Mouse (Mus musculus): ENCODE results near the gene Dimt1. TPM values are rescaled to one million over a fixed set of nuclear protein-coding genes. Genes with fewer than 3 reads are reported as not detected.
"Not testable (repeated sequence)": the region's sequence is repeated elsewhere in the genome, so short reads cannot be mapped to it uniquely, and the experiment has no call there.

Dimt1 gene
- polyA plus RNA-seq, 1 experiment from 2014 or later, result 56.4 TPM

DNA sequence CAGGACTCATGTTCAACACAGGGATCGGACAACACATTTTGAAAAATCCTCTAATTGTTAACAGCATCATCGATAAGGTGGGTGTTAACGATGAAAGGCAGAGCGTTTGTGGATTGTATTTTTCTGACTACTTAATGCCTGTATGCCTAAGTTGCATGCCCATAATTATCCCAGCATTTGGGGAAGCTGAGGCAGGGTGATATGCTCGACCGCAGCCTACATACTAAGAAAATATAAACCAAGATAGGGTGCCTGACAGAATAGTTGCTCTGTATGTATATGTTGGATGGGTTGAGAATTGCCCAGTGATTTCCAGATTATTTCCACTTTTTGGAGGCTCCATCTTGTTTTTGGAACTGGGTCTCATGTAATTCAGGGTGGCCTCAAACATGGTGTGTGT, 656 bp downstream of the Dimt1 start:
- H3K9ac ChIP-seq (ENCODE audit: low read length), result peak overlapping the region; percentile 90
- H3K27ac ChIP-seq (replicated peaks; ENCODE audit: low read depth, low read length), result no peak overlapping the region
- no peaks in the 10 kb centered on the region for H3K27me3 ChIP-seq (ENCODE audit: control insufficient read depth, insufficient read depth, low read length)
- no peaks in the 10 kb centered on the region for H3K4me1 ChIP-seq (ENCODE audit: control insufficient read depth, insufficient read depth, low read length)
- H3K4me2 ChIP-seq (ENCODE audit: low read depth, severe bottlenecking), result peak overlapping the region; percentile 53
- H3K9me3 ChIP-seq (ENCODE audit: control insufficient read depth, low read length), result no peaks in the 10 kb centered on the region
- DNase-seq (ENCODE audit: low spot score) (no peak), ATAC-seq (ENCODE audit: insufficient number of reproducible peaks, low FRiP score, low TSS enrichment, low read depth) (peak; percentile 7; the same call in 1 of the 2 replicates)
- peak overlapping the region; percentile 89 for H3K4me3 ChIP-seq (ENCODE audit: low read depth, low read length)
- peaks cover 3% of the 10 kb centered on the region for H3K36me3 ChIP-seq (ENCODE audit: control insufficient read depth, insufficient read depth, low read length)
- 4% methylated on average over 6 of the region's 6 CpGs for WGBS

DNA sequence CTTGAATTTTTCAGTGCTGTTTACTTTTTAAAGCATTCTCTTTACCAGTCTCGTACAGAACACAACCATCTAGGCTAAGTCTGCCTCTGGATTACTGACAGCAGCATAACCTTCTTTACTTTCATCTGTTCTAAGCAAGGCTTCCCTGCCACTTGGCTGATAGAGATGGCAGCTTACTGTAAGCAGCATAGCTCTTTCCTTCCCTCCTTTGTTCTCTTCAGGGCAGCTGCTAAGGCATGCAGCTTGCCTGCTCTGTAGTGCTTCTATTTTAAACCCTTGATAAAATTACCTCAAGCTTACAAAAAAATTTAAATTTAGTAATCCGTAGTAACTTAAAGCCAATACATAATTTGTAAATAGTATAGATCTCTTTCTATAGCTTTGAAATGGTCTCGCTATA, 8.0 kb downstream of the Dimt1 start:
- Histone ChIP-seq H3K4me3 (ENCODE audit: low read depth, low read length) (no peak overlapping the region), H3K36me3 (ENCODE audit: control insufficient read depth, insufficient read depth, low read length) (peaks cover 9% of the 10 kb centered on the region), H3K9me3 (ENCODE audit: control insufficient read depth, low read length) (no peaks in the 10 kb centered on the region), H3K4me1 (ENCODE audit: control insufficient read depth, insufficient read depth, low read length) (no peaks in the 10 kb centered on the region), H3K27me3 (ENCODE audit: control insufficient read depth, insufficient read depth, low read length) (no peaks in the 10 kb centered on the region), H3K9ac (ENCODE audit: low read length) (no peak overlapping the region), H3K27ac (replicated peaks; ENCODE audit: low read depth, low read length) (no peak overlapping the region), H3K4me2 (ENCODE audit: low read depth, severe bottlenecking) (no peak overlapping the region)
- ATAC-seq (ENCODE audit: insufficient number of reproducible peaks, low FRiP score, low TSS enrichment, low read depth) (no peak), DNase-seq (ENCODE audit: low spot score) (no peak)
- WGBS, result 91% methylated on average over 3 of the region's 3 CpGs

DNA sequence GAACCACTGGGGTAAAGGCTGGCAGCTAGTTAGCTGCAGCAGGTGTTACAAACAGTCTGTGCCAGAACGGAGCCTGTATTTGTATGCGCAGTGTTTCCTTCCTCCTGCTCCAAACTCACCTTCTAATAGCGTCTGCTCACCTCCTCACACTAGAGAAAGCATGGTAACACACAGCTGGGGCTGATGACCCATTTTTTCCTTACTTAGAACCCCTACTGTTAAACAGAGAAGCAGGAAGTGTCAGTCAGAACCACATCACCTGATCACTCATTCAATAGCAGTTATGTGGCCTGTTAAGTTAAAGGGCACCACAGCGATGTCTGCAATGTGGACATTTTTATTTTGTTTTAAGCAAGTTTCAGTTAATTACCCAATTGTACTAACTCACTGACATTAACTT, 10.6 kb downstream of the Dimt1 start:
- Histone ChIP-seq H3K4me1 (ENCODE audit: control insufficient read depth, insufficient read depth, low read length) (no peaks in the 10 kb centered on the region), H3K9me3 (ENCODE audit: control insufficient read depth, low read length) (no peaks in the 10 kb centered on the region), H3K27ac (replicated peaks; ENCODE audit: low read depth, low read length) (no peak overlapping the region), H3K4me2 (ENCODE audit: low read depth, severe bottlenecking) (no peak overlapping the region), H3K4me3 (ENCODE audit: low read depth, low read length) (no peak overlapping the region), H3K9ac (ENCODE audit: low read length) (no peak overlapping the region), H3K36me3 (ENCODE audit: control insufficient read depth, insufficient read depth, low read length) (peaks cover 5% of the 10 kb centered on the region; the same call in 1 of the 2 replicates), H3K27me3 (ENCODE audit: control insufficient read depth, insufficient read depth, low read length) (no peaks in the 10 kb centered on the region)
- 92% methylated on average over 4 of the region's 4 CpGs for WGBS
- ATAC-seq (ENCODE audit: insufficient number of reproducible peaks, low FRiP score, low TSS enrichment, low read depth) (no peak), DNase-seq (ENCODE audit: low spot score) (no peak)

DNA sequence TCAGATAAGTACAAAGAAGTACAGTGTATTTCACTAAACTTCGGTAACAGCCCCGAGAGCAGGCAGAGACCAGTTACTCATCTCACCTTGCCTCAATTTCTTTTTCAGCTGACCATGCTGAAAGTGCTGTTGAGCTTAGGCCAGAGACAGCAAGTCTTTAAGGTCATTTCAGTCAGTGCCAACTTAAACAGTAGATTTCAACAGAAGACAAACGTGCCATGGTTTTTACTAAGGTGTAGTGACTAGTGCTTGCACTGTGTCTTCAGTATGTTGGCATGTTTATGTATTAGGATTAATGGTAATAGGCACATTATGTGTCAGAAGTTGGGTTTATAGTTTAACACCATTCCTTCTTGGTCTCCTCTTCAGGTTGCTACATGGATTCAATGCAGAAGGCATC, 11.4 kb downstream of the Dimt1 start:
- Histone ChIP-seq H3K27ac (replicated peaks; ENCODE audit: low read depth, low read length) (no peak overlapping the region), H3K4me2 (ENCODE audit: low read depth, severe bottlenecking) (no peak overlapping the region), H3K36me3 (ENCODE audit: control insufficient read depth, insufficient read depth, low read length) (peaks cover 5% of the 10 kb centered on the region; the same call in 1 of the 2 replicates), H3K9me3 (ENCODE audit: control insufficient read depth, low read length) (no peaks in the 10 kb centered on the region), H3K4me1 (ENCODE audit: control insufficient read depth, insufficient read depth, low read length) (no peaks in the 10 kb centered on the region), H3K27me3 (ENCODE audit: control insufficient read depth, insufficient read depth, low read length) (no peaks in the 10 kb centered on the region), H3K9ac (ENCODE audit: low read length) (no peak overlapping the region), H3K4me3 (ENCODE audit: low read depth, low read length) (no peak overlapping the region)
- no peak for DNase-seq (ENCODE audit: low spot score)
- 89% methylated on average over 3 of the region's 3 CpGs for WGBS
- no peak for ATAC-seq (ENCODE audit: insufficient number of reproducible peaks, low FRiP score, low TSS enrichment, low read depth)

DNA sequence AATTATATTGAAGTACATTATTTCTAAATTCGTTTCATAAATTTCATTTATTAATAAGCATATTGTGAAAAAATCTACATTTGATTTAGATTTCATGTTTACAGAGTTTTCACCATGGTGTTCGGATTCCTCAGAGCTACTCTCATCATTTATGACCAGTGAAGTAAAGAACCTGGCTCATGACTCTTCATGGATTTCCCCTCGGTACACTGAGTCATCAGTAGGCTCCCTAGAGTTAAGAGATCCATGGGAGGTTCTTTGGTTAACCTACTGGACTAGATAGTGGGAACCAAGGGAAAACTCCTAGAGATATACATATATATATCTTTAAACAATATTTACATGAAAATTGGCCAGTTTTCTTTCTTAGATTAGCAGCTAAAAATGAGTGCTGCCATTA, 13.6 kb downstream of the Dimt1 start:
- ATAC-seq (ENCODE audit: insufficient number of reproducible peaks, low FRiP score, low TSS enrichment, low read depth), result no peak

DNA sequence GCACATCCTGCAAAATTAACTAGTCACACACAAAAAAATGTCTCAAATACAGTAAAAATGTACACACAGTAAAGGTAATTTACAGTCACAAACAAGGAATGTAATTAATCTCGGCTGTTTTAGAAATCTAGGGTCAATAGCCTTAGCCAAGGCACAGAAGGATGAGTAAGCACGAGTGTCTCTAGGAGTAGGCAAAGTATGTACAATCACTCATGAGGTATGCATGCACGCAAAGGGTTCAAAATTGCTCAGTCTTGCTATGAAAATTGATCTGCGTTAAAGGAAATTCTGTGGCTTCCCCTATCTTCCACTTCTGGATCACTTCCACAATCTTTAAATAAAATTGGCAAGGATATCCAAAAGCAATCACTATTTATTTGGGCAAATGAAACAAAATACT, 14.6 kb downstream of the Dimt1 start:
- no peak for DNase-seq (ENCODE audit: low spot score)
- Histone ChIP-seq H3K36me3 (ENCODE audit: control insufficient read depth, insufficient read depth, low read length) (0 out of 2 replicates have a peak, but pooled peaks cover 2% of the 10 kb centered on the region), H3K27ac (replicated peaks; ENCODE audit: low read depth, low read length) (no peak overlapping the region), H3K4me3 (ENCODE audit: low read depth, low read length) (no peak overlapping the region), H3K27me3 (ENCODE audit: control insufficient read depth, insufficient read depth, low read length) (no peaks in the 10 kb centered on the region), H3K4me1 (ENCODE audit: control insufficient read depth, insufficient read depth, low read length) (no peaks in the 10 kb centered on the region), H3K9ac (ENCODE audit: low read length) (no peak overlapping the region), H3K4me2 (ENCODE audit: low read depth, severe bottlenecking) (no peak overlapping the region), H3K9me3 (ENCODE audit: control insufficient read depth, low read length) (no peaks in the 10 kb centered on the region)
- WGBS, result 92% methylated on average over 4 of the region's 4 CpGs
- no peak for ATAC-seq (ENCODE audit: insufficient number of reproducible peaks, low FRiP score, low TSS enrichment, low read depth)

More for the DNA sequence above, 13.6 kb downstream of the Dimt1 start:
- no peaks in the 10 kb centered on the region for H3K4me1 ChIP-seq (ENCODE audit: control insufficient read depth, insufficient read depth, low read length)
- H3K9ac ChIP-seq (ENCODE audit: low read length), result no peak overlapping the region
- no peak overlapping the region for H3K4me3 ChIP-seq (ENCODE audit: low read depth, low read length)
- no peaks in the 10 kb centered on the region for H3K9me3 ChIP-seq (ENCODE audit: control insufficient read depth, low read length)
- H3K36me3 ChIP-seq (ENCODE audit: control insufficient read depth, insufficient read depth, low read length), result 0 out of 2 replicates have a peak, but pooled peaks cover 5% of the 10 kb centered on the region
- H3K27ac ChIP-seq (replicated peaks; ENCODE audit: low read depth, low read length), result no peak overlapping the region
- WGBS, result 93% methylated on average over 3 of the region's 3 CpGs
- H3K4me2 ChIP-seq (ENCODE audit: low read depth, severe bottlenecking), result no peak overlapping the region
- no peak for DNase-seq (ENCODE audit: low spot score)
- no peaks in the 10 kb centered on the region for H3K27me3 ChIP-seq (ENCODE audit: control insufficient read depth, insufficient read depth, low read length)

DNA sequence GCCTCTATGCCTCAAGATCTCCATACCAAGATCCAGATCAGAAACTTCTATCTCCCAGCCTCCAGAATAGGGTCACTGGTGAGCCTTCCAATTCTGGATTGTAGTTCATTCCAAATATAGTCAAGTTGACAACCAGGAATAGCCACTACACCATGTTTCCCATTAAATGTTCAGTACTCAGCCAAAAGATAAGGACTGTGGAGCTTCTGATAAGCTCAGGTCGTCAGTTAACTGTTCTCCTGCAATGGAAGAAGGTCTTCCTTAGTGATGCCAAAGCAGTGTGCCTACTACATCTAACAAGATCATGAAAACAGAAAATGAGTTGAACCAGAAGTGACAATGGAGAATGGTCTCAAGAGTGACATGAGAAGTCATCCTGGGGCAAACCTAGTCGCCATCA, 50.0 kb downstream of the Dimt1 start:
- no peak for ATAC-seq (ENCODE audit: insufficient number of reproducible peaks, low FRiP score, low TSS enrichment, low read depth)
- no peak overlapping the region for H3K27ac ChIP-seq (replicated peaks; ENCODE audit: low read depth, low read length)
- H3K9me3 ChIP-seq (ENCODE audit: control insufficient read depth, low read length), result no peaks in the 10 kb centered on the region
- no peak overlapping the region for H3K4me2 ChIP-seq (ENCODE audit: low read depth, severe bottlenecking)
- H3K9ac ChIP-seq (ENCODE audit: low read length), result no peak overlapping the region
- no peaks in the 10 kb centered on the region; the same call in 1 of the 2 replicates for H3K36me3 ChIP-seq (ENCODE audit: control insufficient read depth, insufficient read depth, low read length)
- H3K27me3 ChIP-seq (ENCODE audit: control insufficient read depth, insufficient read depth, low read length), result no peaks in the 10 kb centered on the region
- DNase-seq (ENCODE audit: low spot score), result no peak
- H3K4me3 ChIP-seq (ENCODE audit: low read depth, low read length), result no peak overlapping the region
- no peaks in the 10 kb centered on the region for H3K4me1 ChIP-seq (ENCODE audit: control insufficient read depth, insufficient read depth, low read length)
- WGBS, result 84% methylated on average over 2 of the region's 2 CpGs

DNA sequence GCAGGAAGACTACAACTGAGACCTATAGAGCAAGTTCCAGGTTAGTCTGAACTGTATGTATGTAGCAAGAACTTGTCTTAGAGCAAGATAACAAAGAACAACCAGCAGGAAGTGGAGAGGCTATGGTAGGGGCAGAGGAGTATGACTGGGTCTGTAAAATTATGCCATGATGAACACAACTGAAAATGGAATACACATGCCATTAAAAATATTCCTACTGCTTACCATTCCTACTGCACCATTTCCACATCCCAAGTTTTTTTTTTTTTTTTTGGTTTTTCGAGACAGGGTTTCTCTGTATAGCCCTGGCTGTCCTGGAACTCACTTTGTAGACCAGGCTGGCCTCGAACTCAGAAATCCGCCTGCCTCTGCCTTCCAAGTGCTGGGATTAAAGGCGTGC, 50.6 kb downstream of the Dimt1 start:
- not testable (repeated sequence) for H3K4me2 ChIP-seq (ENCODE audit: low read depth, severe bottlenecking); ATAC-seq (ENCODE audit: insufficient number of reproducible peaks, low FRiP score, low TSS enrichment, low read depth); H3K9me3 ChIP-seq (ENCODE audit: control insufficient read depth, low read length); H3K27me3 ChIP-seq (ENCODE audit: control insufficient read depth, insufficient read depth, low read length); DNase-seq (ENCODE audit: low spot score); H3K4me1 ChIP-seq (ENCODE audit: control insufficient read depth, insufficient read depth, low read length); H3K4me3 ChIP-seq (ENCODE audit: low read depth, low read length); H3K9ac ChIP-seq (ENCODE audit: low read length); H3K27ac ChIP-seq (replicated peaks; ENCODE audit: low read depth, low read length); H3K36me3 ChIP-seq (ENCODE audit: control insufficient read depth, insufficient read depth, low read length)
- WGBS, result 87% methylated on average over 3 of the region's 4 CpGs

DNA sequence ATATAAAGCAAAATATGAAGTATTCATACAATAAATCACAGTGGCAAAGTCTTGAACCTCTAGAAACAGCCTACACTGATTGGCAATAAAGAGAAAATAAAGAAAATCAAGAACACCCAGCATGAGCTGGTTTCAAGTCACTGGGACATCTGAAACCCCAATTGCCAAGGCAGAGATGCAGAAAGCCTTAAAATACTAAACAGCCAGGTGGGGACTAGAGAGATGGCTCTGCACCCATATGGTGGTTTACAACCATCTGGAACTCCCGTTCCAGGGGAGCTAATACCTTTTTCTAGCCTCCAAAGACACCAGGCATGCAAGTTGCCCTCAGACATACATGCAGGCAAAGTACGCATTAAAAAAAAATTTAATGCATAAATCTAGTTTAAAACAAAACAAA, 51.1 kb downstream of the Dimt1 start:
- Histone ChIP-seq H3K27me3 (ENCODE audit: control insufficient read depth, insufficient read depth, low read length) (no peaks in the 10 kb centered on the region), H3K27ac (replicated peaks; ENCODE audit: low read depth, low read length) (no peak overlapping the region), H3K9ac (ENCODE audit: low read length) (no peak overlapping the region), H3K9me3 (ENCODE audit: control insufficient read depth, low read length) (no peaks in the 10 kb centered on the region), H3K36me3 (ENCODE audit: control insufficient read depth, insufficient read depth, low read length) (no peaks in the 10 kb centered on the region; the same call in 1 of the 2 replicates), H3K4me2 (ENCODE audit: low read depth, severe bottlenecking) (no peak overlapping the region), H3K4me3 (ENCODE audit: low read depth, low read length) (no peak overlapping the region), H3K4me1 (ENCODE audit: control insufficient read depth, insufficient read depth, low read length) (no peaks in the 10 kb centered on the region)
- ATAC-seq (ENCODE audit: insufficient number of reproducible peaks, low FRiP score, low TSS enrichment, low read depth), result no peak
- WGBS, result 78% methylated on average over 2 of the region's 2 CpGs
- no peak for DNase-seq (ENCODE audit: low spot score)
